Mouse (Mus musculus) stomach, postnatal 0 days (tissue): ENCODE data around the gene Mroh7. TPM values are rescaled to one million over a fixed set of nuclear protein-coding genes. Genes with fewer than 3 reads are reported as not detected.
"Not testable (repeated sequence)": the region's sequence is repeated elsewhere in the genome, so short reads cannot be mapped to it uniquely, and the experiment has no call there.

ENCODE experiments used
- ATAC-seq: fragments of 200-750 bp; cut with Nextera tagmentation; 2 replicates; pipeline ENCODE4 v1.8.0; 2017; ENCODE audit not compliant: low FRiP score, low TSS enrichment
- DNase-seq: peaks from one replicate; pipeline ENCODE4 v3.0.0-alpha.2; 2016; ENCODE audit warnings: low spot score
- H3K27ac ChIP-seq: fragments of 300-500 bp; sonication (generic); replicated peaks from 2 replicates; pipeline ENCODE4 v1.5.1; 2014; ENCODE audit warnings: mild to moderate bottlenecking, control low read depth
- H3K27me3 ChIP-seq: fragments of 300-500 bp; sonication (generic); 2 replicates; pipeline ENCODE4 v1.6.1; 2014; ENCODE audit warnings: low read length; ENCODE audit not compliant: control insufficient read depth, insufficient read depth
- H3K36me3 ChIP-seq: fragments of 300-500 bp; sonication (generic); 2 replicates; pipeline ENCODE4 v1.6.1; 2014; ENCODE audit warnings: low read length, mixed read lengths; ENCODE audit not compliant: control insufficient read depth, insufficient read depth
- H3K4me1 ChIP-seq: fragments of 300-500 bp; sonication (generic); replicated peaks from 2 replicates; pipeline ENCODE4 v1.6.1; 2014; ENCODE audit warnings: antibody characterized with exemption; ENCODE audit not compliant: control insufficient read depth, insufficient read depth
- H3K4me2 ChIP-seq: fragments of 300-500 bp; sonication (generic); replicated peaks from 2 replicates; pipeline ENCODE4 v1.6.1; 2014; ENCODE audit warnings: low read depth, mild to moderate bottlenecking, control low read depth, moderate library complexity
- H3K4me3 ChIP-seq: fragments of 300-500 bp; sonication (generic); 2 replicates; pipeline ENCODE4 v1.5.1; 2014; ENCODE audit warnings: low read depth, low read length, control low read depth
- H3K9ac ChIP-seq: fragments of 300-500 bp; sonication (generic); 2 replicates; pipeline ENCODE4 v1.6.1; 2014; ENCODE audit warnings: mild to moderate bottlenecking, low read length, control low read depth, mixed read lengths
- H3K9me3 ChIP-seq: fragments of 300-500 bp; sonication (generic); 2 replicates; pipeline ENCODE4 v1.6.1; 2016; ENCODE audit warnings: low read length; ENCODE audit not compliant: control insufficient read depth
- CTCF ChIP-seq: IDR thresholded peaks from 2 replicates; pipeline ENCODE4 v1.5.1; 2016; ENCODE audit warnings: antibody characterized with exemption, low read depth, mild to moderate bottlenecking, moderate library complexity
- EP300 ChIP-seq: optimal IDR thresholded peaks from 2 replicates; pipeline ENCODE3; 2016; ENCODE audit warnings: antibody characterized with exemption
- WGBS: fragments of 180-500 bp; shearing (Covaris S2); extraction: QIAGEN DNeasy Blood & Tissue Kit; methylation state at CpG from one replicate; pipeline ENCODE4 v1.1.7; 2014; 5-methylcytosine and 5-hydroxymethylcytosine counted together
- polyA plus RNA-seq: library from polyadenylated mRNA; unstranded; fragments of >200 nt; fragmentation: Nextera tagmentation; extraction: Ambion mirVana; gene quantifications from 2 replicates; pipeline ENCODE4 v1.2.1, GENCODE M21; 2015

Gene Mroh7
- 0.05 and 0.15 TPM in 2 replicates for polyA plus RNA-seq

GRCm38 (mm10) chr4:106730814-106731213 is at the start of gene Mroh7:
Gene Mroh7 (minus strand): TSS chr4:106730925.
- Histone ChIP-seq H3K27me3 (no peaks in the 10 kb centered on the region), H3K27ac (no peak within 1 kb of the TSS), H3K4me3 (no peak within 1 kb of the TSS), H3K4me2 (no peak within 1 kb of the TSS), H3K9ac (no peak within 1 kb of the TSS), H3K4me1 (no peaks in the 10 kb centered on the region), H3K36me3 (no peaks in the 10 kb centered on the region), H3K9me3 (no peaks in the 10 kb centered on the region)
- WGBS: 57% methylated on average over 7 of the region's 7 CpGs
- no peak for ATAC-seq
- DNase-seq: no peak
- TF ChIP-seq EP300 (no peak), CTCF (0 out of 2 replicates have a peak, but pooled peaks have one; percentile 3)

GRCm38 (mm10) chr4:106780045-106780444 is 49.3 kb upstream of the Mroh7 start:
- 42% methylated on average over 3 of the region's 3 CpGs for WGBS
- Histone ChIP-seq H3K9me3 (no peaks in the 10 kb centered on the region), H3K9ac (no peak overlapping the region), H3K4me1 (peaks cover 5% of the 10 kb centered on the region; the same call in 1 of the 2 replicates), H3K27ac (no peak overlapping the region), H3K27me3 (no peaks in the 10 kb centered on the region), H3K4me2 (no peak overlapping the region), H3K4me3 (no peak overlapping the region), H3K36me3 (no peaks in the 10 kb centered on the region)
- no peak for TF ChIP-seq EP300
- TF ChIP-seq CTCF: no peak
- no peak for ATAC-seq
- no peak for DNase-seq

GRCm38 (mm10) chr4:106778116-106778788 is 47.5 kb upstream of the Mroh7 start:
- 37% methylated on average over 5 of the region's 5 CpGs for WGBS
- Histone ChIP-seq H3K9me3 (no peaks in the 10 kb centered on the region), H3K36me3 (no peaks in the 10 kb centered on the region), H3K4me2 (no peak overlapping the region), H3K4me3 (no peak overlapping the region), H3K9ac (no peak overlapping the region), H3K27me3 (no peaks in the 10 kb centered on the region), H3K4me1 (peaks cover 5% of the 10 kb centered on the region; the same call in 1 of the 2 replicates), H3K27ac (peak overlapping the region; percentile 74)
- DNase-seq: peak; percentile 98
- ATAC-seq: peak; percentile 97
- TF ChIP-seq CTCF (peak; percentile 61), EP300 (no peak)

GRCm38 (mm10) chr4:106776998-106777397 is 46.3 kb upstream of the Mroh7 start:
- TF ChIP-seq CTCF: no peak
- TF ChIP-seq EP300: no peak
- H3K4me2 ChIP-seq: no peak overlapping the region
- no peak overlapping the region for H3K9ac ChIP-seq
- ATAC-seq: no peak
- no peaks in the 10 kb centered on the region for H3K9me3 ChIP-seq
- DNase-seq: no peak
- H3K4me3 ChIP-seq: no peak overlapping the region
- H3K4me1 ChIP-seq: peaks cover 5% of the 10 kb centered on the region; the same call in 1 of the 2 replicates
- no peaks in the 10 kb centered on the region for H3K27me3 ChIP-seq
- 35% methylated on average over 3 of the region's 3 CpGs for WGBS
- no peaks in the 10 kb centered on the region for H3K36me3 ChIP-seq
- H3K27ac ChIP-seq: no peak overlapping the region

GRCm38 (mm10) chr4:106775767-106776166 is 45.0 kb upstream of the Mroh7 start:
- not testable (repeated sequence) for H3K4me3 ChIP-seq, H3K9me3 ChIP-seq, H3K4me2 ChIP-seq, H3K27ac ChIP-seq, DNase-seq, H3K9ac ChIP-seq, H3K27me3 ChIP-seq, ATAC-seq, H3K36me3 ChIP-seq, H3K4me1 ChIP-seq
- WGBS: 83% methylated on average over 6 of the region's 6 CpGs
- peak; percentile 33 for TF ChIP-seq CTCF

GRCm38 (mm10) chr4:106772558-106772957 is 41.8 kb upstream of the Mroh7 start:
- no peak for DNase-seq
- H3K36me3 ChIP-seq: no peaks in the 10 kb centered on the region
- no peak overlapping the region for H3K4me2 ChIP-seq
- no peak overlapping the region for H3K9ac ChIP-seq
- H3K9me3 ChIP-seq: no peaks in the 10 kb centered on the region
- H3K4me1 ChIP-seq: no peaks in the 10 kb centered on the region
- 93% methylated on average over 1 of the region's 1 CpGs for WGBS
- no peak for TF ChIP-seq EP300
- TF ChIP-seq CTCF: no peak
- H3K4me3 ChIP-seq: no peak overlapping the region
- H3K27ac ChIP-seq: no peak overlapping the region
- peak; percentile 68; the same call in 1 of the 2 replicates for ATAC-seq
- no peaks in the 10 kb centered on the region for H3K27me3 ChIP-seq
